In genomic region chr3:58832888-58833287, GRCm38 (mm10) we compare ENCODE assay signal across 27 mouse cellular contexts. TPM values are rescaled to one million over a fixed set of nuclear protein-coding genes. Genes with fewer than 3 reads are reported as not detected.
DNase-seq lines count a peak whose midpoint lies in the region; ATAC-seq and TF ChIP-seq lines count a peak whose summit lies in the region.
"Had no signal": no experiment of that assay in that cellular context is flagged by ENCODE, and none has a peak within 500 bp of the region (broad histone marks: within the 10 kb centered on the region; RNA-seq: fewer than 3 reads in every experiment).

No protein-coding gene starts in this region.

- ATAC-seq in hindbrain, postnatal 0 days = no peak
- no peak for ATAC-seq in hindbrain, embryonic 12.5 days (ENCODE audit: low FRiP score)
- no peak; the same call in 1 of the 2 replicates for ATAC-seq in forebrain, embryonic 16.5 days
- ATAC-seq: intestine, embryonic 16.5 days; midbrain, embryonic 13.5 days had no signal

- H3K36me3 ChIP-seq in hindbrain, postnatal 0 days (ENCODE audit: insufficient read depth, low read length) = no peaks in the 10 kb centered on the region
- H3K36me3 ChIP-seq in hindbrain, embryonic 12.5 days = no peaks in the 10 kb centered on the region
- no peaks in the 10 kb centered on the region for H3K36me3 ChIP-seq in forebrain, embryonic 16.5 days (ENCODE audit: control insufficient read depth, insufficient read depth)
- H3K36me3 ChIP-seq: embryonic facial prominence, embryonic 10.5 days; forebrain, embryonic 10.5 days; heart, embryonic 10.5 days; liver, embryonic 13.5 days; midbrain, embryonic 13.5 days; neural tube, embryonic 12.5 days had no signal

- peaks cover 15% of the 10 kb centered on the region for H3K4me1 ChIP-seq in cerebellum, adult 2 months (ENCODE audit: control insufficient read depth, insufficient read depth, low read length)
- no peaks in the 10 kb centered on the region for H3K4me1 ChIP-seq in hindbrain, postnatal 0 days (ENCODE audit: insufficient read depth, low read length)
- 0 out of 2 replicates have a peak, but pooled peaks cover 3% of the 10 kb centered on the region for H3K4me1 ChIP-seq in hindbrain, embryonic 12.5 days
- no peaks in the 10 kb centered on the region for H3K4me1 ChIP-seq in forebrain, embryonic 16.5 days (replicated peaks; ENCODE audit: control insufficient read depth, insufficient read depth, low read length)
- H3K4me1 ChIP-seq: embryonic facial prominence, embryonic 10.5 days; forebrain, embryonic 10.5 days; heart, embryonic 10.5 days; liver, embryonic 13.5 days; midbrain, embryonic 13.5 days; neural tube, embryonic 12.5 days had no signal

- no peak overlapping the region for H3K4me2 ChIP-seq in hindbrain, postnatal 0 days (ENCODE audit: low read depth, low read length)
- no peak overlapping the region for H3K4me2 ChIP-seq in hindbrain, embryonic 12.5 days (replicated peaks)
- no peak overlapping the region for H3K4me2 ChIP-seq in forebrain, embryonic 16.5 days (ENCODE audit: low read length)
- H3K4me2 ChIP-seq: liver, embryonic 13.5 days; midbrain, embryonic 13.5 days; neural tube, embryonic 12.5 days had no signal

- TF ChIP-seq CTCF in cerebellum, adult 2 months (IDR thresholded peaks at IDR 0.05; ENCODE audit: borderline replicate concordance, insufficient read depth, low read depth, low read length) = no peak
- no peak for TF ChIP-seq CTCF in hindbrain, postnatal 0 days (IDR thresholded peaks at IDR 0.05; ENCODE audit: low read depth)

- WGBS in cerebellum, adult 2 months = 36% methylated on average over 2 of the region's 2 CpGs
- WGBS in hindbrain, postnatal 0 days = 55% methylated on average over 2 of the region's 2 CpGs
- WGBS in hindbrain, embryonic 12.5 days = 87% methylated on average over 2 of the region's 2 CpGs
- WGBS in forebrain, embryonic 16.5 days = 66% methylated on average over 2 of the region's 2 CpGs

- no peak overlapping the region for H3K9ac ChIP-seq in hindbrain, postnatal 0 days (replicated peaks; ENCODE audit: low read length)
- no peak overlapping the region for H3K9ac ChIP-seq in hindbrain, embryonic 12.5 days
- no peak overlapping the region for H3K9ac ChIP-seq in forebrain, embryonic 16.5 days (replicated peaks; ENCODE audit: low read depth, low read length)
- H3K9ac ChIP-seq: liver, embryonic 13.5 days; midbrain, embryonic 13.5 days; neural tube, embryonic 12.5 days had no signal

- no peak for TF ChIP-seq POLR2A in cerebellum, adult 2 months (IDR thresholded peaks at IDR 0.05; ENCODE audit: borderline replicate concordance, insufficient read depth, low read length)

- H3K27me3 ChIP-seq in cerebellum, adult 2 months (ENCODE audit: control insufficient read depth, insufficient read depth, low read length) = no peaks in the 10 kb centered on the region
- no peaks in the 10 kb centered on the region for H3K27me3 ChIP-seq in hindbrain, postnatal 0 days (ENCODE audit: insufficient read depth, low read length)
- H3K27me3 ChIP-seq in hindbrain, embryonic 12.5 days = peaks cover 16% of the 10 kb centered on the region
- no peaks in the 10 kb centered on the region for H3K27me3 ChIP-seq in forebrain, embryonic 16.5 days (replicated peaks; ENCODE audit: control insufficient read depth, insufficient read depth, low read length)
- H3K27me3 ChIP-seq: liver, embryonic 13.5 days; neural tube, embryonic 12.5 days had no signal

- peak; percentile 23 to 58 for DNase-seq in cerebellum, adult 2 months
- no peak for DNase-seq in cerebellum, adult 11-12 months
- peak; percentile 49 for DNase-seq in hindbrain, postnatal 0 days (ENCODE audit: low spot score)
- DNase-seq in NIH3T3 (ENCODE audit: low read depth) = peak; percentile 39
- peak; percentile 34 to 35 for DNase-seq in adrenal gland, postnatal 36 days
- DNase-seq: gastrocnemius, adult 2 months; kidney, adult 9 months; kidney, postnatal 14 days; liver, embryonic 13.5 days; lung, adult 2 months; lung, postnatal 14 days; right cerebral cortex, postnatal 14 days had no signal

- no peaks in the 10 kb centered on the region for H3K9me3 ChIP-seq in hindbrain, postnatal 0 days (ENCODE audit: low read length)
- H3K9me3 ChIP-seq in hindbrain, embryonic 12.5 days (replicated peaks) = no peaks in the 10 kb centered on the region
- H3K9me3 ChIP-seq in forebrain, embryonic 16.5 days (ENCODE audit: control insufficient read depth, low read length) = no peaks in the 10 kb centered on the region
- H3K9me3 ChIP-seq: embryonic facial prominence, embryonic 10.5 days; forebrain, embryonic 10.5 days; heart, embryonic 10.5 days; liver, embryonic 13.5 days; midbrain, embryonic 13.5 days; neural tube, embryonic 12.5 days had no signal

- H3K27ac ChIP-seq in cerebellum, adult 2 months (ENCODE audit: insufficient read depth, low read length) = no peak overlapping the region
- H3K27ac ChIP-seq in hindbrain, postnatal 0 days = no peak overlapping the region
- H3K27ac ChIP-seq in hindbrain, embryonic 12.5 days = no peak overlapping the region
- H3K27ac ChIP-seq in forebrain, embryonic 16.5 days (ENCODE audit: low read length) = no peak overlapping the region
- H3K27ac ChIP-seq: embryonic facial prominence, embryonic 10.5 days; forebrain, embryonic 10.5 days; gastrocnemius, adult 2 months; heart, embryonic 10.5 days; liver, embryonic 13.5 days; midbrain, embryonic 13.5 days; neural tube, embryonic 12.5 days; stomach, postnatal 0 days had no signal

- no peak overlapping the region for H3K4me3 ChIP-seq in cerebellum, adult 2 months (replicated peaks; ENCODE audit: insufficient read depth, low read depth, low read length)
- H3K4me3 ChIP-seq in hindbrain, postnatal 0 days (ENCODE audit: low read length) = no peak overlapping the region
- H3K4me3 ChIP-seq in hindbrain, embryonic 12.5 days = no peak overlapping the region
- no peak overlapping the region for H3K4me3 ChIP-seq in forebrain, embryonic 16.5 days (replicated peaks; ENCODE audit: low read length)
- H3K4me3 ChIP-seq: embryonic facial prominence, embryonic 10.5 days; forebrain, embryonic 10.5 days; gastrocnemius, adult 2 months; heart, embryonic 10.5 days; liver, embryonic 13.5 days; midbrain, embryonic 13.5 days; neural tube, embryonic 12.5 days had no signal

RNA-seq across cellular contexts. Expression of gene Mindy4b-ps, which starts 10.8 kb away (rescaled TPM):
- polyA plus RNA-seq in cerebellum, adult 2 months (2012; rRNA removed) = 2.1 and 2.4 TPM in 2 replicates
- total RNA-seq in hindbrain, postnatal 0 days (2014; rRNA removed) = not detected in 2 replicates
- polyA plus RNA-seq in hindbrain, postnatal 0 days (2015; fragmentation: Nextera tagmentation; extraction: Ambion mirVana) = 0.09 TPM in 1 of 2 replicates, not detected in the other
- not detected in 2 replicates for polyA plus RNA-seq in hindbrain, embryonic 12.5 days (2016; fragmentation: Nextera tagmentation; extraction: Ambion mirVana)
- not detected for total RNA-seq in adrenal gland, postnatal 36 days (2021)
- not detected in 2 replicates for polyA plus RNA-seq in forebrain, embryonic 16.5 days (2015; fragmentation: Nextera tagmentation; extraction: Ambion mirVana)
- total RNA-seq: gastrocnemius, adult 2 months; gastrocnemius, postnatal 4 days; hematopoietic stem cell, adult 5-6 weeks; megakaryocyte progenitor cell, adult 5-6 weeks; MEL had no signal
- polyA plus RNA-seq: C2C12; embryonic facial prominence, embryonic 10.5 days; forebrain, embryonic 10.5 days; heart, embryonic 10.5 days; intestine, embryonic 16.5 days; liver, embryonic 13.5 days; lung, adult 2 months; midbrain, embryonic 13.5 days; neural tube, embryonic 12.5 days; stomach, postnatal 0 days; thymus, postnatal 0 days had no signal

RNA-seq across cellular contexts. Expression of gene Clrn1, which starts 52.3 kb away (rescaled TPM):
- 0.61 and 0.81 TPM in 2 replicates for polyA plus RNA-seq in cerebellum, adult 2 months (2012; rRNA removed)
- total RNA-seq in hindbrain, postnatal 0 days (2014; rRNA removed) = 3.3 and 7.1 TPM in 2 replicates
- polyA plus RNA-seq in hindbrain, postnatal 0 days (2015; fragmentation: Nextera tagmentation; extraction: Ambion mirVana) = 3.7 TPM in 2 replicates
- 2.3 and 3.5 TPM in 2 replicates for polyA plus RNA-seq in hindbrain, embryonic 12.5 days (2016; fragmentation: Nextera tagmentation; extraction: Ambion mirVana)
- not detected for total RNA-seq in adrenal gland, postnatal 36 days (2021)
- 0.94 and 2.0 TPM in 2 replicates for polyA plus RNA-seq in forebrain, embryonic 16.5 days (2015; fragmentation: Nextera tagmentation; extraction: Ambion mirVana)
- total RNA-seq: gastrocnemius, adult 2 months; gastrocnemius, postnatal 4 days; hematopoietic stem cell, adult 5-6 weeks; megakaryocyte progenitor cell, adult 5-6 weeks; MEL had no signal
- polyA plus RNA-seq: forebrain, embryonic 10.5 days; intestine, embryonic 16.5 days; liver, embryonic 13.5 days; lung, adult 2 months; stomach, postnatal 0 days had no signal
